Mouse (Mus musculus): Measurements from ENCODE around the gene Syt9. TPM values are rescaled to one million over a fixed set of nuclear protein-coding genes. Genes with fewer than 3 reads are reported as not detected.
A peak's percentile ranks its signal among the peaks of the same experiment; 100 is the strongest.
"Not testable (repeated sequence)": the region's sequence is repeated elsewhere in the genome, so short reads cannot be mapped to it uniquely, and the experiment has no call there.

Syt9 gene
- total RNA-seq, 1 experiment from 2014 or later, result 4.2 TPM

GRCm38 (mm10) chr7:107461699-107462440 lies 91.3 kb downstream of the Syt9 start:
- DNase-seq, result no peak

- no peak for DNase-seq
These were observed 92.4 kb downstream of the Syt9 start for GRCm38 (mm10) chr7:107462962-107463361.

GRCm38 (mm10) chr7:107465081-107465480 lies 94.6 kb downstream of the Syt9 start:
- no peak for DNase-seq

DNA sequence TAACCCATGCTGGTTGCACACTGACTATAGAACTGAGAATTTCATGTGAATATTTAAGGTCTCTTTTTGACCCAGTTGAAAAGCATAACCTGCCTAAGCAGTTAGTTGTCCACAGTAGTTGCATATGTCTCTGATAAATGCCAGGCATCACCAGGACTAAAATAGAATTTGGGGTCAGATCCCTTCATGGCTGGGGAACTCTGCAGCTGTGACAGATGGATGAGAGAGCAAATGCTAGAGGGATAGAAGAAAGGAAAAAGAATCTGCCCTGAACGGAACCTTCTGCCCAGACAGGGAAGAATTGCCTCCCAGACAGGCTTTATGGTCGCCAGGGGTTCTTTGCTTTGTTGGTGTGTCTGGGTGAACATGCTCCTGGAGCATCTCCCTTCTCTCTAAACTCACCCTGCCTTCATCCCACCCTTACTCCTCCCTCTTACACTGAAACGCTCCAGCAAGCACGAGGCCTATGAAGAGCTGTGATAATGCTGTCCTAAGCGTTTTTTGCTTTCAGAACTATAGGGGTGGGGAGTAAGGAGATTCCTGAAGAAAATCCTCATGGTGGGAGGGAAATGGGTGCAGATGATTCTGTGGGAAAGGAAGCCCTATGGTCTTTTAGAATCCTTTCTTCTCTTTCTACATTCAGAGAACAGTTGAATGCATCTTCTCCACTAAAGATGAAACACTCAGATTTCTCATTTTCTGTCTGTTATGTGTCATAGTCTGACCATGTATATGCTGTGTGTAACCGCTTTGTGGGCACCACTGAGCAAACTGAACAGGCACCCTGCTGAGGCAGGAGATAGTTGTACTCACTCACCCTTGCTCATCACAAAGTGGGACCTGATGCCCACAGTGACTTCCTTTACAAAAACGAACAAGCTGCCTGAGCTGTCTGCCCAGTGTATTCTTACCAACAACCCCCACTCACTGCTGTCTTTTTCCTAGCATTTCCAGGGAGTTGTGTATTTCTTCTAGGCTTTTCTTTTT lies 108.7 kb downstream of the Syt9 start:
- no peak for DNase-seq

DNA sequence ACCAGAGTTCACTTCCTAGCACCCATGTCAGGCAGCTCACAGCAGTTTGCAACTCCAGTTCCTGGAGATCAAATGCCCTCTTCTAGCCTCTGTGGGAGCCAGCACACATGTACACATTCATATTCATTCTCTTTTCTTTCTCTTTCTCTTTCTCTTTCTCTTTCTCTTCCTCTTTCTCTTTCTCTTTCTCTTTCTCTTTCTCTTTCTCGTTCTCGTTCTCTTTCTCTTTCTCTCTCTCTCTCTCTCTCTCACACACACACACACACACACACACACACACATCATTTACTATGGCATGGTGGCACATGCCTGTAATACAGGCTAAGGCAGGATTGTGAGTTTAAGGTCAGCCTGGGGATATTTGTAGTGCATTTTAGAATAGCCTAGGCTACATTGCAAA lies 115.2 kb downstream of the Syt9 start:
- DNase-seq, result not testable (repeated sequence)

DNA sequence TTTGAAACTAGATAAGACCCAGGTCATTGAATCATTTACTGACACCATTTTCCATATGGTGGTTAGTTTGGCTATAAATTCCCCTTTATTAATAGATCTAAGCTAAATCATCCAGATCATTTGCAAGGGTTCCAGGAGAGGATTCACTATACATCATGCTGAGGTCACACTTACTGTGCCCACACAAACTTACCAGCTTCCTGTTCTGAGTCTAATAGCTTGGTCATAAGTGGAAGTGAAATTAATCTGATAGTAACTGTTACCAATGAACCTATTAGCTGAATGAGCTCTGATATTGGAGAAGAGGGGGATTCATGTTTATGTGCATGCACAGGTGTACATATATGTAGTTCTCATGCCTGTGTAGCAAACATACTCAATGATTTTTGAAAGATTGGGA lies 124.9 kb downstream of the Syt9 start:
- DNase-seq, result no peak

- no peak for DNase-seq
These were observed 126.4 kb downstream of the Syt9 start for GRCm38 (mm10) chr7:107496923-107497322.

DNA sequence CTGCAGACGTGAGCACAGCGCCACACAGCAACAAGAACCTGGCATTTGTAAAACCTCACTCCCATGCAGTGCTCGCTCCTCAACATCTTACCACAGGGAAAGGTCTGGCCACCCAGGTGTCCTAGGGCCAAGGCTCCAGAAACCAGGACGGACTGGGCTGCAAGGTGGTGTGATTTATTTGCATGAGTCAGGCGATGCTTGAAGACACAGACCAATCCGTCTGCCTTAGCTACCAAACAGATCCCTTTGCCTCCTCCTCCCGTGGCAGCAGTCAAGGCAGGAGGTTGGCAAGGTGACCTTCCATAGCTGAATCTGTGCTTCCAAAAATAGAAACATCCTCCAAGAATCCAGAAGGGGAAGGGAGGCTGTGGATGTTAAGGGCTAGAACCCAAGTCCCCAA lies 130.1 kb downstream of the Syt9 start:
- no peak for DNase-seq

GRCm38 (mm10) chr7:107504761-107505712 lies 134.5 kb downstream of the Syt9 start:
- DNase-seq, result no peak

- peak; percentile 12 for DNase-seq
These were observed 137.4 kb downstream of the Syt9 start for GRCm38 (mm10) chr7:107507920-107508319.

- no peak for DNase-seq
These were observed 139.2 kb downstream of the Syt9 start for GRCm38 (mm10) chr7:107509740-107510139.

DNA sequence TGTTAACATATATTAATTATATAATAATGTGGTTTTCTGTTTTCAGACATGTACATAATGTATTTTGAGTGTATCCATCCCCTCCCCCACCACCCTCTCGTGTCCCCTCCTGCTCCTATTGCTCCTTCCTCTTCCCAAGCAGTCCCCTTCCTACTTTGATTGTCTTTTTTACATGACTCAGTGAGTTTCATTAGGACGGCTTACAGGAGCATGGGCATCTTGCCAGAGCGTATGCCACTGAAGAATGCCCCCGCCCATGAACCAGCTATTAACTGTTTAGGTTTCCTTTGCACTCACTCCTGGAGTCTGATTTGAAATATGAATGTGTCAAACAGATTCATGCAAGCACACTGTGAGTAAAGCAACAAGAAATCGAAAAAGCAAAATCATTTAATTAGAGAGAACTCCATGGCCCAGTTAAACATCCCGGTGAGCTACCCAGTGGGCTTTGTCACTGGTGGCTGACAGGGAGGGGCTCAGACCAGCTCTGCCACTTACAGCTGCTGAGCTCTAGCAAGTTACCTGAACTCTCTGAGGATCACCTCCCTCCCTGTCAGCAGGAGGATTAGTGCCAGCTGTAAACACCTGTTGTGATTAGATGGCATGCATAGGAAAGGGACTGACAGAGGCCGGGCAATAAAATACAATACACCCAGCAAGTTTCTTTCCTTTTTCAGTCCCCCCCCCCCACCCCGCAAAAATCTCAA lies 146.3 kb downstream of the Syt9 start:
- peak; percentile 13 for DNase-seq

DNA sequence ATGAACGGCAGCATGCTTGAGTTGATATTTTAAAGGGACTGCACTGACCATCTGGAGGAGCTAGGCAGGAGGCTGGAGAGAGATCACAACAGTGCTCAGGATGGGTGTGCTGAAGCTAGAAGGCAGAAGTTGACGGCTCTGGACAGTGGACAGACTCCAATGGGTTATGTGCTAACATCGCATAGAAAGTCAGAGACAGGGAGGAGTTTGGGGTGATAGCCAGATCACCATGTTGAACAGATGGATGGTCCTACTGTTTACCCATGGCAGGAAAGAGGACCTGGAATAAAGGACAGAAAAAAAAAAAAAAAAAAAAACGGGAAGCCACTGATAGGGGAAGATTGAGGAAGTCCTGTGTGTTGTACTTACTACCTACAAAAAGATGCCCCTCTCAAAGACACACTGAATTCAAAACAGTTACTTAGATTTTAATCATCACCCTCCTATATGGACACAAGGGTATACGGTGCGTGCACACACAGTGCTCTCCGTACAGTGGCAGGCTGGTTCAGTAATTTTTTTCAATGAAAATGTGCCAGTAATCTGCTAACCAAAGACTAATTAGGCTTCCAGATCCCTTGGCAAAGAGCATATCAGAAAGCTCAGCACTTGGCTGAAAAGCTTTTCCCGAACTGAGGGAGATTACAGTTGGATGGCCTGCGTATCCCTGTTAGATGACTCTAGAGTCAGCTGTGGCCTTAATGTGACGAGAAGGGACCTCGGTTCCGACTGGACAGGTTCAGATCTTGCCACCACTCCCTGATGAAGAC lies 148.9 kb downstream of the Syt9 start:
- DNase-seq, result no peak

GRCm38 (mm10) chr7:107521411-107521810 lies 150.9 kb downstream of the Syt9 start:
- no peak for DNase-seq

- peak; percentile 62 for DNase-seq
These were observed 155.8 kb downstream of the Syt9 start for GRCm38 (mm10) chr7:107526299-107526698.

DNA sequence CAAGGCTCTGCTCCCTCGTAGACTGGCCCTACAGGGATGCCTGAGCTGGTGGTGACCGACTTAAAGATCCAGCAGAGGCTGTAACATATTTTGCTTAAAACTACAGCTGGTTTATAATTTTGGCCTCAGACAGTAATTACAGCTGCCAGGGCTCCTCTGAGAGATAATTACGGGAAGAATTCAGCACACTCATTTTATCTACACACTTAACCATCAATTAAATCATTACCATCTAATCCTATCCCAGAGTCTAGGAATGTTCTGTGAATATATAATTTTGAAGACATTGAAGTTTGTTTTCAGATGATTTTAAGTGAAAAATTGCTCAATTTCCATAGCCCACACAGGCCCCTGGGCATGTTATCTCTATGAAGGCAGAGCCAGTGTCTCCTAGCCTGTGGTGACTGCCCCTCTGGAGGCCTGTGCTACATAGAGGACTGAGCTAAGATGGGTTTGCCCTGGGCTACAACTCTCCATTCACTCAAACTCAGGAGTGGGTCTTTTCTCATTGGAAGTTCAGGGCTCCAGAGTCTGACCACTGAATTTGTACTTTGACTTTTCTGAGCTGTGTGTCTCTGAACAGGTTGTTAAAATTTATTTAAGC lies 157.7 kb downstream of the Syt9 start:
- DNase-seq, result no peak

GRCm38 (mm10) chr7:107529364-107529763 lies 158.8 kb downstream of the Syt9 start:
- no peak for DNase-seq

GRCm38 (mm10) chr7:107535311-107535710 lies 164.8 kb downstream of the Syt9 start:
- DNase-seq, result no peak

DNA sequence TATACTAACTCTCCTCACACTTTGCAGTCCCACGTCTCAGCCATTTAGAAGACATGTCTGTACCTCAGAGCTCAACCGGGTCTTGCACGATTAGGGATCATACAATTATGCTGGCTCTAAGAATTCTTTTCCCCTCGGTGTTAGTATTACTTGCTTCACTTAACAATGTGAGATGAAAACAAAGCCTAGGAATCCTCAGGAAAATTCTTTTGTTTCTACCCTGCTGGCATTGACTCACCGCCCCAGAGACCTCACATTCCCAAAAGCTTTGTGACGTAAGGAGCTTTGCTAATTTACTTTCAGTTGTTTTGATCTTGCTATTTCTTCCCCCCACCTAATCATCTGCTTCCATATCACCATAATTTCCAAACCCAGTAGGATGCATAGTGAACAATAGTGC lies 166.0 kb downstream of the Syt9 start:
- no peak for DNase-seq

DNA sequence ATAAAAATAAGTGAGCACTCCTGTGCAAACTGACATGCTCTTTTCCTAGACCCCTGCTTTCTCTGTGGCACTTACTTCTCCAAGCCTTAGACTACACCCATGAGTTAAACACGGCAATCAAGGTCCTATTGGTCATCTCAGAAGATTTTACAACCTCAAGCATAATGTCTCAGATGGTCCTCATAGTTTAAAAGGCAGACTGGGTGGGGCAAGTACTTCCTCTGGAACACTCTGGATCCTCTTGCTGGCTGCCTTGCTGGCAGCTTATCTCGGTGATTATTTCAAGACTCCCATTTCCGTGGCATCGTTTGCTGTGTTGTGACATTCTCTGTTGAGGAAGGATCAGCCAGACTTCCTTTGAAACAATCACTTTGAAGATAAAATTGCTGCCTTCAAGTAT lies 169.5 kb downstream of the Syt9 start:
- DNase-seq, result no peak

Measured in adrenal gland, postnatal 14 days (tissue).